Mouse (Mus musculus) CH12.LX (cell line): ENCODE data around the gene Prelid3b.

Experiments
- CHD2 ChIP-seq: IDR thresholded peaks from 2 replicates; pipeline ENCODE4 v1.6.1; 2011; ENCODE audit warnings: low read length, improper control_type of control experiment
- CTCF ChIP-seq, 2 experiments: IDR thresholded peaks in 1 of 2; conservative IDR thresholded peaks in 1 of 2; 2 replicates each; pipeline ENCODE4 v1.5.1; 2011 to 2012; ENCODE audit warnings: low read depth in 2 of 2, low read length in 2 of 2, improper control_type of control experiment in 1 of 2, inconsistent platforms in 1 of 2, mild to moderate bottlenecking in 1 of 2, moderate library complexity in 1 of 2
- E2F4 ChIP-seq: IDR thresholded peaks from 2 replicates; pipeline ENCODE4 v1.6.1; 2011; ENCODE audit warnings: low read depth, low read length, improper control_type of control experiment; ENCODE audit not compliant: insufficient replicate concordance
- ELF1 ChIP-seq: IDR thresholded peaks from 2 replicates; pipeline ENCODE4 v1.6.1; 2014; ENCODE audit warnings: low read depth, mild to moderate bottlenecking, inconsistent platforms, low read length, improper control_type of control experiment
- ETS1 ChIP-seq: conservative IDR thresholded peaks from 2 replicates; pipeline ENCODE4 v1.6.1; 2012; ENCODE audit warnings: low read depth, mild to moderate bottlenecking, inconsistent platforms, low read length, improper control_type of control experiment, moderate library complexity
- MAZ ChIP-seq: IDR thresholded peaks from 2 replicates; pipeline ENCODE4 v1.6.1; 2012; ENCODE audit warnings: low read depth, mild to moderate bottlenecking, inconsistent platforms, low read length, improper control_type of control experiment, moderate library complexity
- PAX5 ChIP-seq: IDR thresholded peaks from 2 replicates; pipeline ENCODE4 v1.6.1; 2012; ENCODE audit warnings: low read length, inconsistent platforms, mixed read lengths
- POLR2A ChIP-seq: IDR thresholded peaks from 2 replicates; pipeline ENCODE4 v1.6.1; 2011; ENCODE audit warnings: low read depth, mild to moderate bottlenecking, improper control_type of control experiment, low read length
- POLR2AphosphoS2 ChIP-seq: IDR thresholded peaks from 2 replicates; pipeline ENCODE4 v1.6.1; 2011; ENCODE audit warnings: low read depth, low read length, improper control_type of control experiment
- TBP ChIP-seq: conservative IDR thresholded peaks from 2 replicates; pipeline ENCODE4 v1.6.1; 2011; ENCODE audit warnings: low read depth, low read length, improper control_type of control experiment
- TCF12 ChIP-seq: IDR thresholded peaks from 2 replicates; pipeline ENCODE4 v1.6.1; 2014; ENCODE audit warnings: low read depth, mild to moderate bottlenecking, inconsistent platforms, low read length, improper control_type of control experiment
- USF2 ChIP-seq: conservative IDR thresholded peaks from 2 replicates; pipeline ENCODE4 v1.6.1; 2011; ENCODE audit warnings: low read depth, low read length, improper control_type of control experiment

DNA sequence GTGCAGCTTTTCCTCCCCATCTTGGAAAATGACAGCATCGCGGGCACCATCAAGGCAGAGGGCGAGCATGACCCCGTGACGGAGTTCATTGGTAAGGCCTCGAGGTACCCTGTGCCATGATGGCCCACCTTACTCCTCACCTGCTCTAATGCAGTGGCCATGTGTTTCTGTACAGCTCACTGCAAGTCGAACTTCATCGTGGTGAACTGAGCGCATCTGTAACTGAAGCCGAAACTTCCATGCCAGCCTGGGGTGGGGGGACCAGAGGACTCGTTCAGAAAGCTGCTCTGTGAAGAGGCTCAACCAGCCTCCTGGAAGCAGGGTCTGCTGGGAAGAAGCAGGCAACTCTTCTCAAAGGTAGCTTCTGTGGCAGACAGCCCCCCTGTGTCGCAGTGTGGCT is 46.0 kb downstream of the Prelid3b start:
- no peak for TF ChIP-seq TBP
- no peak for TF ChIP-seq CTCF (conservative IDR thresholded peaks at IDR 0.05 in 1 of 2, IDR thresholded peaks at IDR 0.05 in 1 of 2; ENCODE audit: low read depth in 2 of 2, low read length in 2 of 2)
- TF ChIP-seq POLR2A, result no peak
- TF ChIP-seq CHD2, result no peak
- no peak for TF ChIP-seq ELF1
- TF ChIP-seq MAZ, result no peak
- TF ChIP-seq USF2, result no peak
- TF ChIP-seq TCF12, result no peak
- no peak for TF ChIP-seq E2F4
- TF ChIP-seq PAX5, result no peak
- TF ChIP-seq ETS1, result no peak
- TF ChIP-seq POLR2AphosphoS2, result no peak
